Comparison of ENCODE assay signal across 16 mouse cellular contexts in the genomic region with DNA sequence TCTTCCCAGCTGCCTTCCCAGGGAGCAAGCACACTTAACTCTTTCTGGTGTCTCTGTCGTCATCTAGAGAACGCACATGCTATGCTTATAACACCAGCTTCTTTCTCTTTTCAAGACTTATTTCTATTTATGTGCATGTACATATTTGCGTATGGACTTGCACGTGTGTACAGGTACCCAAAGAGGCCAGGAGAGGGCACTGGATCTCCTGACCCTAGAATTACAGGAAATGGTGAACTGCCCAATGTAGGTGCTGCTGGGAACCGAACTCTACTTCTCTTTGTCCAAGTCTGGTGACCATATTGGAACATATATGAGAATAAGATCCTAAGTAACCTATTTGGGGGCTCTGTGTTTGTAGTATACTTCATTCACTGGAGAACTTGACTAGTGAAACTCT. TPM values are rescaled to one million over a fixed set of nuclear protein-coding genes. Genes with fewer than 3 reads are reported as not detected.
DNase-seq lines count a peak whose midpoint lies in the region.
"Had no signal": no experiment of that assay in that cellular context is flagged by ENCODE, and none has a peak within 500 bp of the region (broad histone marks: within the 10 kb centered on the region; RNA-seq: fewer than 3 reads in every experiment).

No protein-coding gene starts in this region.

- no peak overlapping the region for H3K4me3 ChIP-seq in heart, embryonic 10.5 days
- H3K4me3 ChIP-seq: heart, embryonic 12.5 days had no signal

- WGBS in heart, embryonic 10.5 days, result 77% methylated on average over 5 of the region's 5 CpGs

- H3K27me3 ChIP-seq in heart, embryonic 10.5 days (ENCODE audit: insufficient read depth, poor library complexity, severe bottlenecking), result no peaks in the 10 kb centered on the region
- H3K27me3 ChIP-seq: CH12.LX; heart, embryonic 12.5 days had no signal

- intact Hi-C loops in heart, postnatal 36 days (cut with DNase I), result no loop called here

- H3K27ac ChIP-seq in heart, embryonic 10.5 days, result no peak overlapping the region
- H3K27ac ChIP-seq: liver, embryonic 14.5 days had no signal

- DNase-seq in heart, embryonic 10.5 days (ENCODE audit: low spot score), result peak; percentile 55
- DNase-seq in heart, postnatal 36 days, result no peak
- peak; percentile 16 for DNase-seq in retina, postnatal 1 day
- DNase-seq in retina, embryonic 14.5 days (ENCODE audit: low spot score), result no peak
- DNase-seq in T-cell, adult 2 months (ENCODE audit: low spot score), result peak; percentile 7
- no peak for DNase-seq in Muller cell, postnatal 12 days (ENCODE audit: inconsistent ontology term)
- DNase-seq in kidney, adult 11 months, result no peak
- DNase-seq: adrenal gland, postnatal 25 days; gastrocnemius, postnatal 36 days; kidney, adult 2 months; kidney, postnatal 36 days; layer of hippocampus, postnatal 36 days; lung, postnatal 10 days had no signal

- H3K9me3 ChIP-seq in heart, embryonic 10.5 days, result no peaks in the 10 kb centered on the region
- H3K9me3 ChIP-seq: heart, embryonic 12.5 days had no signal

- H3K36me3 ChIP-seq in heart, embryonic 10.5 days, result no peaks in the 10 kb centered on the region
- H3K36me3 ChIP-seq: heart, embryonic 12.5 days had no signal

- peaks cover 10% of the 10 kb centered on the region; the same call in 1 of the 2 replicates for H3K4me1 ChIP-seq in heart, embryonic 10.5 days

RNA-seq across cellular contexts. Expression of a gene that starts 1.5 kb away (rescaled TPM):
- polyA plus RNA-seq in heart, embryonic 10.5 days (2016; fragmentation: Nextera tagmentation; extraction: Ambion mirVana), result 67.4 and 84.3 TPM in 2 replicates
- total RNA-seq in heart, postnatal 36 days (2021), result 10 to 100 TPM; 82.9 to 83.7 TPM

Comparison
In these comparisons a context has a peak if more than half of its experiments do, and no peak if none do; other contexts are left out.
1. DNase-seq: peak in heart, embryonic 10.5 days (single experiment), retina, postnatal 1 day (single experiment) and T-cell, adult 2 months (single experiment); none in heart, postnatal 36 days (0 of 2), retina, embryonic 14.5 days (single experiment), Muller cell, postnatal 12 days (single experiment) and kidney, adult 11 months (single experiment).